In genomic region chr2:125594786-125595185, GRCm38 (mm10) we compare ENCODE assay signal across 24 mouse cellular contexts. TPM values are rescaled to one million over a fixed set of nuclear protein-coding genes. Genes with fewer than 3 reads are reported as not detected.
DNase-seq lines count a peak whose midpoint lies in the region; ATAC-seq lines count a peak whose summit lies in the region.
"Had no signal": no experiment of that assay in that cellular context is flagged by ENCODE, and none has a peak within 500 bp of the region (broad histone marks: within the 10 kb centered on the region; RNA-seq: fewer than 3 reads in every experiment).

No protein-coding gene starts in this region.

- H3K36me3 ChIP-seq in heart, embryonic 10.5 days = peaks cover 79% of the 10 kb centered on the region
- peaks cover 8% of the 10 kb centered on the region; the same call in 1 of the 2 replicates for H3K36me3 ChIP-seq in midbrain, embryonic 11.5 days (ENCODE audit: control insufficient read depth, insufficient read depth, low read length)
- 0 out of 2 replicates have a peak, but pooled peaks cover 2% of the 10 kb centered on the region for H3K36me3 ChIP-seq in midbrain, embryonic 16.5 days (ENCODE audit: control insufficient read depth, insufficient read depth, low read length)

- H3K4me2 ChIP-seq in midbrain, embryonic 11.5 days = no peak overlapping the region
- H3K4me2 ChIP-seq in midbrain, embryonic 16.5 days (ENCODE audit: low read length) = no peak overlapping the region
- H3K4me2 ChIP-seq: embryonic facial prominence, embryonic 12.5 days had no signal

- no peak for ATAC-seq in midbrain, embryonic 11.5 days (ENCODE audit: low FRiP score)
- ATAC-seq in midbrain, embryonic 16.5 days = no peak
- ATAC-seq: CD4-positive, CD25-positive, alpha-beta regulatory T cell, adult 4 months; forebrain, embryonic 14.5 days; forebrain, postnatal 0 days; Patski had no signal

- no peak overlapping the region for H3K4me3 ChIP-seq in heart, embryonic 10.5 days
- H3K4me3 ChIP-seq in midbrain, embryonic 11.5 days (ENCODE audit: low read depth, low read length) = no peak overlapping the region
- H3K4me3 ChIP-seq in midbrain, embryonic 16.5 days (ENCODE audit: low read depth, low read length) = no peak overlapping the region
- H3K4me3 ChIP-seq: embryonic facial prominence, embryonic 10.5 days; embryonic facial prominence, embryonic 12.5 days had no signal

- no peak overlapping the region for H3K9ac ChIP-seq in midbrain, embryonic 11.5 days (ENCODE audit: low read length)
- H3K9ac ChIP-seq in midbrain, embryonic 16.5 days (ENCODE audit: low read depth, low read length) = no peak overlapping the region
- H3K9ac ChIP-seq: embryonic facial prominence, embryonic 12.5 days; forebrain, postnatal 0 days had no signal

- H3K9me3 ChIP-seq in heart, embryonic 10.5 days = no peaks in the 10 kb centered on the region
- H3K9me3 ChIP-seq in midbrain, embryonic 11.5 days (ENCODE audit: control insufficient read depth, low read length) = no peaks in the 10 kb centered on the region
- no peaks in the 10 kb centered on the region for H3K9me3 ChIP-seq in midbrain, embryonic 16.5 days (replicated peaks; ENCODE audit: control insufficient read depth, low read length, poor library complexity, severe bottlenecking)
- H3K9me3 ChIP-seq: embryonic facial prominence, embryonic 10.5 days; embryonic facial prominence, embryonic 12.5 days; G1E had no signal

- DNase-seq in cerebellum, postnatal 10 days = peak; percentile 9 to 14
- DNase-seq in cerebellum, adult 18-20 months = no peak
- DNase-seq in heart, adult 11 months = peak; percentile 66
- DNase-seq in heart, embryonic 10.5 days (ENCODE audit: low spot score) = no peak
- peak; percentile 85 for DNase-seq in midbrain, embryonic 11.5 days (ENCODE audit: low spot score, missing footprints)
- DNase-seq in R1 (ENCODE audit: low read depth, low spot score) = peak; percentile 17
- no peak for DNase-seq in kidney, postnatal 10 days
- DNase-seq: adrenal gland, adult 2 months; adrenal gland, postnatal 10 days; adrenal gland, postnatal 25 days; B cell, adult 2 months; cerebellum, adult 11-12 months; cerebellum, adult 8-10 months; cerebellum, adult 9-11 months; cerebellum, postnatal 25 days; forebrain, postnatal 0 days had no signal

- H3K27me3 ChIP-seq in heart, embryonic 10.5 days (ENCODE audit: insufficient read depth, poor library complexity, severe bottlenecking) = no peaks in the 10 kb centered on the region
- no peaks in the 10 kb centered on the region for H3K27me3 ChIP-seq in midbrain, embryonic 11.5 days (ENCODE audit: control insufficient read depth, insufficient read depth, low read length)
- H3K27me3 ChIP-seq in midbrain, embryonic 16.5 days (ENCODE audit: control insufficient read depth, insufficient read depth, low read depth, low read length) = no peaks in the 10 kb centered on the region
- H3K27me3 ChIP-seq: CH12.LX; embryonic facial prominence, embryonic 12.5 days; Patski had no signal

- no peaks in the 10 kb centered on the region for H3K4me1 ChIP-seq in heart, embryonic 10.5 days
- H3K4me1 ChIP-seq in midbrain, embryonic 11.5 days (ENCODE audit: control insufficient read depth, insufficient read depth, low read length) = no peaks in the 10 kb centered on the region
- no peaks in the 10 kb centered on the region for H3K4me1 ChIP-seq in midbrain, embryonic 16.5 days (ENCODE audit: control insufficient read depth, insufficient read depth, low read length)
- H3K4me1 ChIP-seq: embryonic facial prominence, embryonic 10.5 days; embryonic facial prominence, embryonic 12.5 days had no signal

- H3K27ac ChIP-seq in heart, embryonic 10.5 days = no peak overlapping the region
- no peak overlapping the region for H3K27ac ChIP-seq in midbrain, embryonic 11.5 days (ENCODE audit: low read depth, low read length)
- H3K27ac ChIP-seq in midbrain, embryonic 16.5 days (ENCODE audit: low read length) = no peak overlapping the region
- H3K27ac ChIP-seq: embryonic facial prominence, embryonic 10.5 days; embryonic facial prominence, embryonic 12.5 days had no signal

- 91% methylated on average over 12 of the region's 12 CpGs for WGBS in heart, embryonic 10.5 days
- 79% methylated on average over 12 of the region's 12 CpGs for WGBS in midbrain, embryonic 11.5 days
- WGBS in midbrain, embryonic 16.5 days = 77% methylated on average over 12 of the region's 12 CpGs

RNA-seq across cellular contexts. Expression of gene Cep152, which starts 30.1 kb away (rescaled TPM):
- polyA plus RNA-seq in heart, embryonic 10.5 days (2016; fragmentation: Nextera tagmentation; extraction: Ambion mirVana) = 7.0 and 7.1 TPM in 2 replicates
- 7.3 and 8.2 TPM in 2 replicates for polyA plus RNA-seq in midbrain, embryonic 11.5 days (2014; fragmentation: Nextera tagmentation; extraction: Ambion mirVana)
- 2.7 and 3.1 TPM in 2 replicates for polyA plus RNA-seq in midbrain, embryonic 16.5 days (2015; fragmentation: Nextera tagmentation; extraction: Ambion mirVana)

Comparison
In these comparisons a context has a peak if more than half of its experiments do, and no peak if none do; other contexts are left out.
1. DNase-seq: peak in cerebellum, postnatal 10 days (2 of 2), heart, adult 11 months (single experiment), midbrain, embryonic 11.5 days (single experiment) and R1 (single experiment); none in cerebellum, adult 18-20 months (0 of 2), heart, embryonic 10.5 days (single experiment) and kidney, postnatal 10 days (single experiment).